ENCODE assay signal across 10 mouse cellular contexts in genomic region chr8:121201651-121202050, GRCm38 (mm10).
"Had no signal": no experiment of that assay in that cellular context is flagged by ENCODE, and none has a peak within 500 bp of the region (broad histone marks: within the 10 kb centered on the region; RNA-seq: fewer than 3 reads in every experiment).

No protein-coding gene starts in this region.

- H3K4me1 ChIP-seq: liver, embryonic 15.5 days; midbrain, embryonic 13.5 days had no signal

- ATAC-seq: intestine, postnatal 0 days; midbrain, embryonic 13.5 days had no signal

- H3K4me2 ChIP-seq: liver, embryonic 11.5 days; liver, embryonic 15.5 days; midbrain, embryonic 13.5 days; stomach, embryonic 15.5 days had no signal

- H3K36me3 ChIP-seq: liver, embryonic 15.5 days; midbrain, embryonic 13.5 days; stomach, embryonic 15.5 days had no signal

- H3K9me3 ChIP-seq: liver, embryonic 15.5 days; midbrain, embryonic 13.5 days; stomach, embryonic 15.5 days had no signal

- DNase-seq: lung, postnatal 14 days; right cerebral cortex, postnatal 14 days; thymus, adult 2 months; thymus, postnatal 25 days had no signal

- H3K4me3 ChIP-seq: layer of hippocampus, adult 2 months; liver, embryonic 15.5 days; midbrain, embryonic 13.5 days; stomach, embryonic 15.5 days had no signal

- H3K27ac ChIP-seq: layer of hippocampus, adult 2 months; liver, embryonic 15.5 days; midbrain, embryonic 13.5 days; stomach, embryonic 15.5 days had no signal

- H3K9ac ChIP-seq: liver, embryonic 15.5 days; midbrain, embryonic 13.5 days; stomach, embryonic 15.5 days had no signal

- H3K27me3 ChIP-seq: midbrain, embryonic 13.5 days; stomach, embryonic 15.5 days had no signal
